Mouse (Mus musculus) adrenal gland, adult 2 months (tissue): ENCODE data around the gene Rps27. TPM values are rescaled to one million over a fixed set of nuclear protein-coding genes. Genes with fewer than 3 reads are reported as not detected.
"Not testable (repeated sequence)": the region's sequence is repeated elsewhere in the genome, so short reads cannot be mapped to it uniquely, and the experiment has no call there.

Source experiments
- DNase-seq: peaks from one replicate; pipeline ENCODE4 v3.0.0; 2021
- long read RNA-seq: library from polyadenylated mRNA; stranded (forward); transcript quantifications from one replicate; pipeline ENCODE4 v2.0.0, GENCODE M21; 2021
- polyA plus RNA-seq: library from polyadenylated mRNA; depleted of rRNA; stranded (reverse); fragments of >200 nt; gene quantifications from 2 replicates; pipeline ENCODE4 v1.2.3, GENCODE M21; 2012; rRNA removed
- total RNA-seq, 2 experiments: library from RNA; stranded (reverse); gene quantifications; 2 replicates each; pipeline ENCODE4 v1.2.3; 2021

Rps27 gene
- total RNA-seq, result 1,000 to 10,000 TPM; 2,025 to 2,159 TPM
- polyA plus RNA-seq, result 179 and 206 TPM in 2 replicates
- long read RNA-seq, transcript Rps27-201 (4 exons, 345 nt), result major isoform, 354 of 366 reads
- long read RNA-seq, transcript Rps27-209 (4 exons, 546 nt), result minor isoform, 7 of 366 reads
- long read RNA-seq, partial matches to known transcripts, result 2 of 366 reads
- long read RNA-seq, other reads (novel, unspliced or antisense), result 1 of 366 reads

- peak; percentile 93 for DNase-seq
Observed at GRCm38 (mm10) chr3:90213377-90213866, at the start of gene Rps27, which contains the start of gene Rab13. TSS of gene Rps27 (minus strand) at chr3:90213651. TSS of gene Rab13 (plus strand) at chr3:90213695.

- no peak for DNase-seq
Observed at GRCm38 (mm10) chr3:90258521-90258920, 45.1 kb upstream of the Rps27 start.

DNA sequence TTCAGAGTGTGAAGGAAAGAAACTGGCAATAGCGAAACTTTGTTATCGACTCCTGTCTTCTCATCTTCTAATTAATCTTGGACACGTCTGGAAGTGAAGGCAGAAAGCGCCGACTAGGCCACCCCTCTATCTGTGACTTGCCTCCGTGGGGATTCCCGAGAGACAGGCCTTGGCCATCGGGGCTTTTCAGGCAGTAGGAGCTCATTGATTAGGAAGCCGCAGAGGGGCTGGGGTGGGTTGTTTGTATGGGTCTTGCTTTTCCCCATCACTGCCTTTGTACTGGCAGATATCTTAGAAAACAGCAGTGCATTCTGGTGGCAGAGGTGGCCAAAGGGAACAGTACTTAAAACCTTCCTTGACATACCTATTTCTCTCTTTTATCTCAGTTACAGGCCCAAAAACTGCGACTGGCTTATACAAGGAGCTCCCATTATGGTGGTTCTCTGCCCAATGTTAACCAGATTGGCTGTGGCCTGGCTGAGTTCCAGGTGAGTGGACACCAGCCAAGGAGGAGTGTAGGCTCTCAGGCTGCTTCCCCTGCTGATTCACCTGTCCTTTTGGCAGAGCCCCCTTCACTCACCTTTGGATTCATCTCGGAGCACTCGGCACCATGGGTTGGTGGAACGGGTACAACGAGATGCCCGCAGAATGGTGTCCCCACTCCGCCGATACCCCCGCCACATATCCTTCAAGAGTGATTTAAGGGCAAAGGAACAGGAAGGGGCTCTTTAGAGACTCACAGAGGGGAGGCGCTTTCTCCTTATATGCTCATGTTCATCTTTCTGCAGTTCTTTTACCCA, 43.5 kb upstream of the Rps27 start:
- DNase-seq, result no peak

DNA sequence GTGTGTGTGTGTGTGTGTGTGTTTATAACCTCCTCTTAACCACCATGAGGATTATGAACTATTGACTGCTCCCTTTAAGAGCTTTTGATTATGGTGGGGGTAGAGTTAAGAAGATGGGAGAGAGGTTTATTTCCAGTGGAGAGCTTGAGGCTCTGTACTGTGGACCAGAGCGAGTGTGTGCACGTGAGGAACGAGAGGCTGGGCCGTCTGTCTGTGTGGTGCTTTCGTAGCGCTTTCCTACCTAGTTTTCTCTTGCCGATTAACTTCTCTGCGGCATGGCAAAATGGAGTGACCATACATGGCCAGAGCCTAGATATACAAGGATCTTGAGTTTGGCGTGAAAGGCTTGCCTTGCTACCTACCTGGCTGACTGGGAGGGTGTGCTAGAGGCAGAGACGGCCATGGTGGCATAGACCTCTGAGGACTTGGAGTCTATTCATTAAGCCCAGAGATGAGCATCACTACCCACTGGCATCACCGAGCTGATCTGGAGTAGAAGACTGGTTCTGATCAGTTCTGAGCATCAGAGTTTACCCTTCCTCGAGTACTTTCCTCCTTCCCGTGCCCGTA, 42.4 kb upstream of the Rps27 start:
- no peak for DNase-seq

DNA sequence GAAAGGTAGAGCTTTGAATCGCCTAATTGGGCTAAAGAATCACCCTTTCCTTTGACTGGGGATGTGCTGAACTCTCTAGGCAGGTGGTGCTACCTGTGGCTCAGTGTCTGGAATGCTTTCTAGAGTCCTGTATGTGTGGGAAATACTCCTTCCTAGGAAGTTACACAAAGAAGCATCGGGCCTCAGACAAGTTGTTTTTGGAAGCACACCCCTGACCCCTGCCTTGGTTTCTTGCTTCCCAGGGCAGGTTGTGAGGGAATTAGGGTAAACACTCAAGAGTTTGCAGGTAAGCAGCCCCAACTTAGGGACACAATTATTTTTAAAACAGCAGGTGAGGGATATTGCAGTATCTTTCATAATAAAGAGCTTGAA, 41.7 kb upstream of the Rps27 start:
- no peak for DNase-seq

DNA sequence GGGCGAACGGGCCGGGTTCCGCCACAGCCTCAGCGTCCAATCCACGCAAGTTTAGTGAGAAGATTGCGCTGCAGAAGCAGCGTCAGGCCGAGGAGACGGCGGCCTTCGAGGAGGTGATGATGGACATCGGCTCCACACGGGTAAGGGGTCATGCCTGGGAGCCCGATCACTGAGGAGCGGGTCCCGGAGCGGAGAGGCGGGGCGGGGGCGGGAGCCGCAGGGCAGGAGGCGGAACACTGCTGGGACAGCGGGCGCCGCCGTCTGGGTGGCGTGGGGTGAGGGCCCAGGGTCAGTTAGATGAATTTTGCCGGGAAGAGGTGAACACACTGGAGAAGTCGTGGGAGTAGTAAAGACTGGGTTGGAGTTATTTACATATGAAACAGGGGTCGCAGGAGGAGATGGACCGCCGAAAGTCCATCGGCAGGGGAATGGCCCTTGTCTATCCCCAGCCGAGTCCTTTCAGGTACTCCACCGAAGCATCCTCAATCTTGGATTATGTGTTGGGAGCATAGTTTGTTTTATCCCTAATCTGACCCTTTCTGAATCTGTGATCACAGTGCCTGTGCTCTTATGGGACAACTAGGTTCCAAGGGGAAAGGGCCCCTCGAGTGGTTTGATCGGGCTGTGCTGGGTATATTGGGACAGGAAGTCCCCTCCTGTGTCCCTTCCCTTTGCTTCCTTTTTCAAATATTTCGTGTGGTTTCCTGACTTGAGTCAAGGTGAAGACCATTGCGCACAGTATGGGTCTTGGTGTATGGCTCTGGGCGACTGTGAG, 41.2 kb upstream of the Rps27 start:
- DNase-seq, result no peak

DNA sequence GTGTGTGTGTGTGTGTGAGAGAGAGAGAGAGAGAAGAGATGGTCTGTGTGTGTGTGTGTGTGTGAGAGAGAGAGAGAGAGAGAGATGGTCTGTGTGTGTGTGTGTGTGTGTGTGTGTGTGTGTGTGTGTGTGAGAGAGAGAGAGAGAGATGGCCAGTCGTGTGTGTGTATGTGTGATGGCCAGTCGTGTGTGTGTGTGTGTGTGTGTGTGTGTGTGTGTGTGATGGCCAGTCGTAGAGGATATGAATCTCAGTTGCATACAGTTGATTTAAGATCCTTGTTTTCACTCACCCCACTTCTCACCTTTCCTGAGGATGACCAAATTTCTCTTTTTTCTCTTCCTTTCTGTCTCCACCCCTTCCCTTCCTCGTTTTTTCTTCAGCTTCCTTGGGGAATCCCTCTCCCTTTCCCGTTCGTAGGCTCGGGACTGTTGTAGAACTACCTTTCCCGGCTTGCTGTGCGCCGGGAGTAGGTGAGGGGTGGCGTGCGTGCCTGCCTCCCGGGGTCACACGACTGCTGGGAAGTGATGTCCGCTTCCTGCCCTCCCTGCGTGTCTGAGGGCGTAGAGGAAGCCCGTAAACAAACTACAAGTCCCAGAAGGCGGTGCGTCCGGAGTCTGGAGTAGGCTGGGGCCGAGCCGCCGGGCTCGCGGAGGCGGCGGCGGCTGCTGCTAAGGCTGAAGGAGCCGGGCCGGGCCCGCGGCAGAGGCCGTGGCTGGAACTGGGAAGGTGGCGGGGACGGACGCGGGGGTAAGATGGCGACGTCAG, 40.4 kb upstream of the Rps27 start, which contains the start of gene Crtc2:
Gene Crtc2 (plus strand): TSS at position 511 of the 766 bp plus-strand sequence.
- peak; percentile 97 for DNase-seq

DNA sequence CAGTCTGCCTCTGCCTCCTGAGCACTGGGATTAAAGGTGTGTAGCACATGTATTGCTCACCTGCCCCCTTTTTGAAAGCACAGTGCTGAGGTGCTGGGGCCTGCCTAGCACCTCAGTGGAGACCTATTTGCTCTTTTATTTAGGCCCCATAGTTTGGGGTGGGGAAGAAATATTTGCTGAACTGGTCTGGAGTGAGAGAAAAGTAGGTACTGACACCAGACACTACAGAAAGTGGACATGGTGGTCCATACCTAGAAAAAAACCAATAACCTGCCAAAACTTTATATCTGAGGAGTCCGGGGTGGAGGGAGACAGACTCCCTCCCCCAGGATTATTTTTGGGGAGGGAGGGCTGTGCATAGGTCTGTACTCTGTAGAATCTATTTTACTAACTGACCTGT, 39.7 kb upstream of the Rps27 start:
- DNase-seq, result not testable (repeated sequence)

DNA sequence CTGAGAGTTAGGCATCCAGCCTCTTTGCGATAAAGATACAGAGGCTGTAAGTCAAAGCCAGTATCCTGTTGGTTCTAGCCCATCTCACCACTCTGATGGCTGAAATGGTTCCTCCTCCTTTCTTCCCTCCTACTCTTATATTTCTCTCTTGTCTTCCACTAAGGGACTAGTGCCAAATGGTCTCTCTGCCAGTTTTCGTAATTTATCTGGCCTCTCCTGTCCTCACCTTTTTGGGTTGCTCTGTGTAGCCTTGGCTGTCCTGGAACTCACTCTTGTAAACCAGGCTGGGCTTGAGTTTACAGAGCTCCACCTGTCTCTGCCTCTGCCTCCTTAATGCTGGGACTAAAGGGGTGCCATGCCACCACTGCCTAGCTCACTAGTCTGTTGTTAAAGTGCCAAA, 39.2 kb upstream of the Rps27 start:
- not testable (repeated sequence) for DNase-seq

DNA sequence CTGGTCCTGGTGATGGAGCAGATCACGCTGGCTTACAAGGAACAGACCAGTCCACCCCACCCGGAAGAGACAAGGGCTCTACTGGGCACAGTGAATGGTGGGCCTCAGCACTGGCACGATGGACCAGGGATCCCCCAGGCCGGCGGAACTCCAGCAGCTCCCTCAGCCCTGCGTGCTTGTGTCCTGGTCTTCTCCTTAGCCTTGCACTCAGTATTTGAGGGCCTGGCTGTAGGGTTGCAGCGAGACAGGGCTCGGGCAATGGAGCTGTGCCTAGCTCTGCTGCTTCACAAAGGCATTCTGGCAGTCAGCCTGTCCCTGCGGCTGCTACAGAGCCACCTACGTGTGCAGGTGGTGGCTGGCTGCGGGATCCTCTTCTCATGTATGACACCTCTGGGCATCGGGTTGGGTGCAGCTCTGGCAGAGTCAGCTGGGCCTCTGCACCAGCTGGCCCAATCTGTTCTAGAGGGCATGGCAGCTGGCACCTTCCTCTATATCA, 38.3 kb upstream of the Rps27 start:
- DNase-seq, result not testable (repeated sequence)

DNA sequence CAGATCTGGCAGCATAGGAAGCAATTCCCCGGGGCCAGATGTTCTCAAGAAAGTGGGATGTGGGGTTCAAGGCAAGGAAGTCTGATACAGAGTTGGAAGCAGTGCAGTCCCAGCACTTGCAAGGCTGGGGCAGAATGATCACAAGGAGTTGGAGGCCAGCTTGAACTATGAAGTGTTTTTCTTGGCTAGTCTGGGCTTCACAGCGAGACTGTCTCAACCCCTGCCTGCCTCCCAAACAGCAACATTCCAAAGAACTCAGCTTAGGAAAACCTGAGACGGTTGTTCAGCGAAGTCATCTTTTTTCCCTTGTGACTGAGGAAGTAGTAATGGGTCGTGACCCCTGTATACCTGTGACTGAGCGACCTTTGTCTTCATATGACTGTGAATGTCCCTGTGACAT, 37.3 kb upstream of the Rps27 start:
- DNase-seq, result no peak

DNA sequence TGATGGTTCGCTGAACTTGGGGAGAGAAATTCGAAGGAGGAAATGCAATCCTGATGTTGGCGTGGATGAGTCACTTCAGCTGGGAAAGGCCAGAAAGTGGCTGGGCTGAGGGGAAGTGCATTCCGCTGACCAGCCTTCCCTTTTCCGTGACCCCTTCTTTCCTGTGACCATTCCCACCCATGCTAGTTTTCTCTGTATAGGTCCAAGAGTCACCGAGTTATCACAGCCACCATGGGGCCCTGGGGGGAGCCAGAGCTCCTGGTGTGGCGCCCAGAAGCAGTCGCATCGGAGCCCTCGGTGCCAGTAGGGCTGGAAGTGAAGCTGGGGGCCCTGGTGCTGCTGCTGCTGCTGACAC, 35.3 kb upstream of the Rps27 start:
- DNase-seq, result peak; percentile 82

GRCm38 (mm10) chr3:90247960-90248745, 34.7 kb upstream of the Rps27 start, which contains the start of gene Slc39a1:
TSS of gene Slc39a1 (plus strand) at chr3:90248172.
- DNase-seq, result peak; percentile 97

GRCm38 (mm10) chr3:90247630-90247959, 34.1 kb upstream of the Rps27 start:
- DNase-seq, result no peak

- no peak for DNase-seq
Observed at GRCm38 (mm10) chr3:90245406-90245805, 32.0 kb upstream of the Rps27 start.

- DNase-seq, result peak; percentile 66
Observed at GRCm38 (mm10) chr3:90242984-90243775, 29.7 kb upstream of the Rps27 start, which contains the start of gene Creb3l4. TSS of gene Creb3l4 (minus strand) at chr3:90243512.

- no peak for DNase-seq
Observed at GRCm38 (mm10) chr3:90241669-90242358, 28.4 kb upstream of the Rps27 start.

DNA sequence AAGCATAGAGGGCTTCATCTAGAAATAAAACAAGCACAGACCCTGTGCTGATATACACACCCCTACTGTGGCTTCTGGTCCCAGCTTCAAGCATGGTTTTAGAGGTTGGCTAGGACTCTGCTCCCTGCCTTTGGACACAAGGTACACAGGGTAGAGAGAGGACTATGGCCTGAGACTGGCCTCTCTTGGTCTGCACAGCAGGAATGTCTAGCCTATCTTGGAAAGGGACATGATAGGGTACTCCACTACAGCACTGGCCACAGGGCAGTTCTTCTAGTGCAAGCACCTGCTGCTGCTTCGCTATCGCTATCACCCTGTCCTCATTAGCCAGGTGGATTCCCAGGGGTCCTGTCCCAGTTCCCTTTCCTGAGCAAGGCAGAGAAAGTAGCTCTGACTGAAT, 27.8 kb upstream of the Rps27 start:
- DNase-seq, result no peak
